Mouse (Mus musculus) heart, embryonic 11.5 days (tissue): ENCODE results near the gene Apba2. TPM values are rescaled to one million over a fixed set of nuclear protein-coding genes. Genes with fewer than 3 reads are reported as not detected.

ENCODE experiments used
- ATAC-seq: fragments of 200-750 bp; cut with Nextera tagmentation; replicated peaks from 2 replicates; pipeline ENCODE4 v1.8.0; 2017; ENCODE audit warnings: moderate library complexity; ENCODE audit not compliant: insufficient number of reproducible peaks, low FRiP score, low TSS enrichment
- H3K27ac ChIP-seq: fragments of 300-500 bp; sonication (generic); 2 replicates; pipeline ENCODE4 v1.5.1; 2014; ENCODE audit warnings: mild to moderate bottlenecking, low read depth, low read length
- H3K27me3 ChIP-seq: fragments of 300-500 bp; sonication (generic); 2 replicates; pipeline ENCODE4 v1.6.1; 2014; ENCODE audit warnings: mild to moderate bottlenecking, low read length, mixed read lengths; ENCODE audit not compliant: control insufficient read depth, insufficient read depth
- H3K36me3 ChIP-seq: fragments of 300-500 bp; sonication (generic); 2 replicates; pipeline ENCODE4 v1.6.1; 2014; ENCODE audit warnings: mild to moderate bottlenecking, low read length, moderate library complexity, mixed read lengths; ENCODE audit not compliant: control insufficient read depth, insufficient read depth
- H3K4me1 ChIP-seq: fragments of 300-500 bp; sonication (generic); 2 replicates; pipeline ENCODE4 v1.6.1; 2014; ENCODE audit warnings: low read length; ENCODE audit not compliant: control insufficient read depth, insufficient read depth
- H3K4me2 ChIP-seq: fragments of 300-500 bp; sonication (generic); 2 replicates; pipeline ENCODE4 v1.6.1; 2014; ENCODE audit warnings: mild to moderate bottlenecking, moderate library complexity
- H3K4me3 ChIP-seq: fragments of 300-500 bp; sonication (generic); 2 replicates; pipeline ENCODE4 v1.5.1; 2014; ENCODE audit warnings: low read depth, low read length
- H3K9ac ChIP-seq: fragments of 300-500 bp; sonication (generic); 2 replicates; pipeline ENCODE4 v1.6.1; 2014; ENCODE audit warnings: mild to moderate bottlenecking, low read depth, low read length, moderate library complexity
- H3K9me3 ChIP-seq: fragments of 300-500 bp; sonication (generic); replicated peaks from 2 replicates; pipeline ENCODE4 v1.6.1; 2016; ENCODE audit warnings: low read length; ENCODE audit not compliant: control insufficient read depth
- WGBS: fragments of 180-500 bp; shearing (Covaris S2); extraction: QIAGEN DNeasy Blood & Tissue Kit; methylation state at CpG from one replicate; pipeline ENCODE4 v1.1.7; 2014; ENCODE audit not compliant: insufficient replicate concordance; 5-methylcytosine and 5-hydroxymethylcytosine counted together
- polyA plus RNA-seq: library from polyadenylated mRNA; unstranded; fragments of >200 nt; fragmentation: Nextera tagmentation; extraction: Ambion mirVana; gene quantifications from 2 replicates; pipeline ENCODE4 v1.2.1, GENCODE M21; 2014

Apba2 gene
- polyA plus RNA-seq, 1 experiment from 2014 or later, result 1.3 TPM

DNA sequence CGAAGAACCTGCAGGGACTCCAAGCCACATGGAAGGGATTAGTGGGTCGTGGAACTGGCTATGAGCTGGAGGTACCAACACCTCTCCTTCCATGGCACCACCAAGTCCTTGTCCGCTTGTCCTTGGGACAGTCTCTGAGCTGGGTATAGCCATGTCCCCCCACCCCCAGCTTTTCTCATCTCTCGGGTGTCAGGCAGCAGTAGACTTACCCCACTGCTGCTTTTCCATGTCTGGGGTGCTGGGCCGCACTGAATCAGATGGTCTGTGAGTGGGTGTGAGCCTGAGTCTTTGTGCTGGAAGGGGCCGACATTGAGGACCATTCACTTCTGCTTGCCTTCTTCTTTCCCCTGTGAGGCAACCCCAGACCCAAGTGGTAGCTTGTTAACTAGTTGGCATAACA lies 2.1 kb downstream of the Apba2 start:
- H3K27me3 ChIP-seq, result peaks cover 39% of the 10 kb centered on the region
- no peak for ATAC-seq

DNA sequence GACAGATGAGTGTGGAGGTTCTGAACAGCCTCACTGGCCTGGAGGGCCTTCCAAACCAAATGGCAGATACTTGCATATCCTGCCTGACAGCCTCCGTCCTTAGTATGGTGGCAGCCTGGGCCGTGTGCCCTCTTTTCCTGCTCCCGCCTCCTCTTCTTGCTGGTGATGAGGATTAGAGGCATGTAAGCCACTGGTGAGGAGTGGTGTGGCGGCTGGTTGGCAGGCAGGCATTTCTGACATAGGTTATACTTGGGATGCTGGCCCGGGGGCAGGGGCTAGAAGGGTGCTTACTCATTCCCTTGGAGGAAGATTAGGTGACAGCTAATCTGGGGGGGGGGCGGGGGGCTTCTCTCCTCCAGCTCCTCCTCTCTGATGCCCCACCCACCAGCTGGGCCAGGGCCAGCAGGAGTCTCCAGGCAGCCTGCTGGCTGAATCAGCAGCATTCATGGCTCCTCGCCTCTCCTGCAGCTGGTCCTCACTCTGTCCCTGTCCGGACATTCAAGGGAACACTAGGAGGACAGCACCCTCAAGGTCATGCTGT lies 3.3 kb downstream of the Apba2 start:
- Histone ChIP-seq H3K9me3 (no peaks in the 10 kb centered on the region), H3K27ac (no peak overlapping the region), H3K9ac (no peak overlapping the region), H3K4me1 (no peaks in the 10 kb centered on the region; the same call in 1 of the 2 replicates), H3K4me3 (no peak overlapping the region), H3K4me2 (no peak overlapping the region), H3K36me3 (no peaks in the 10 kb centered on the region), H3K27me3 (peaks cover 39% of the 10 kb centered on the region)
- ATAC-seq, result no peak
- WGBS, result 12% methylated on average over 8 of the region's 8 CpGs

More for the DNA sequence above, 2.1 kb downstream of the Apba2 start:
- Histone ChIP-seq H3K4me3 (no peak overlapping the region), H3K4me2 (no peak overlapping the region), H3K9ac (no peak overlapping the region), H3K36me3 (no peaks in the 10 kb centered on the region), H3K4me1 (no peaks in the 10 kb centered on the region; the same call in 1 of the 2 replicates), H3K9me3 (no peaks in the 10 kb centered on the region), H3K27ac (no peak overlapping the region)
- 58% methylated on average over 6 of the region's 6 CpGs for WGBS

DNA sequence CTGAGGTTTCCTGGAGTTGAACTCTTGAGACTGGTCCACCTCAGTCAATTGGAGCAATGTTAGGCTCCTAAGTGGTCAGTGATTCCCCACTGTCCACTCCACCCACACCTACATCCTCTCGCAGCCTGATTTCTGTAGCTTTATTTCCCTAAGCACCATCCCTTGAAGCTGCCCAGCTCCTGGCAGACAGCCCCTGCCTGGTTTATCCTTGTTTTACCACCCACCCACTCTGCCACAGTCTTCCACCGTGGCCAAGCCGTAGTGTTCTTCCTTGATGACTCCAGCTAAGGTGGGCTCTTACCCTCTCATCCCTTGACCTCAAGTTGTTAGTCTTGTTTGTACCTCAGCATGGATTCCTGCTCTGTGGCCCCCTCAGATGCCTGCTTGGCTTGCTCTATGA lies 4.1 kb downstream of the Apba2 start:
- Histone ChIP-seq H3K4me2 (no peak overlapping the region), H3K4me1 (no peaks in the 10 kb centered on the region; the same call in 1 of the 2 replicates), H3K9me3 (no peaks in the 10 kb centered on the region), H3K27me3 (peaks cover 35% of the 10 kb centered on the region), H3K36me3 (no peaks in the 10 kb centered on the region), H3K4me3 (no peak overlapping the region), H3K27ac (no peak overlapping the region), H3K9ac (no peak overlapping the region)
- 82% methylated on average over 3 of the region's 3 CpGs for WGBS
- ATAC-seq, result no peak

GRCm38 (mm10) chr7:64508826-64509225 lies 7.3 kb downstream of the Apba2 start:
- H3K27me3 ChIP-seq, result peaks cover 3% of the 10 kb centered on the region
- H3K36me3 ChIP-seq, result no peaks in the 10 kb centered on the region
- H3K9ac ChIP-seq, result no peak overlapping the region
- no peak overlapping the region for H3K4me3 ChIP-seq
- H3K4me2 ChIP-seq, result no peak overlapping the region
- no peak overlapping the region for H3K27ac ChIP-seq
- H3K4me1 ChIP-seq, result no peaks in the 10 kb centered on the region
- H3K9me3 ChIP-seq, result no peaks in the 10 kb centered on the region
- 84% methylated on average over 7 of the region's 7 CpGs for WGBS
- no peak for ATAC-seq

DNA sequence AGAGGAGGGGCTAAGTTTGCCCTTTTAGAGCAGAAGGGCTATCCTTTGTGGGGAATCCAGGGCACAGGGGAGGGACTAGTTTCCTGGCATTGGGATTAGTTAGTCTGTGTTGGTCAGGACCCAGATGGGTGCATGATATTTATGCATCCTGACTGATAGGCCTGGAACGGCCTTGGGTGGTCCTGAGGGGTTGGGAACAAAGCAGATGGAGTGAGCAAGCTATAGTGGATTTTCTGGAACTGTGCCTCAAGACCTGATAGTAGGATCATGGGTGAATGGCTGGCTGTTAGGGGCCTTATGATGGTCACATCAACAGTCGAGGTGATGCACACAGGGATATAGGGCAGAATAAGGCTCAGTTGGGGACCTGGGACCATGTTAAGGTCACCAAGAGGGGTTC lies 8.4 kb downstream of the Apba2 start:
- no peaks in the 10 kb centered on the region for H3K36me3 ChIP-seq
- ATAC-seq, result no peak
- H3K9ac ChIP-seq, result no peak overlapping the region
- peaks cover under 1% of the 10 kb centered on the region; the same call in 1 of the 2 replicates for H3K27me3 ChIP-seq
- H3K9me3 ChIP-seq, result no peaks in the 10 kb centered on the region
- H3K4me3 ChIP-seq, result no peak overlapping the region
- no peaks in the 10 kb centered on the region for H3K4me1 ChIP-seq
- no peak overlapping the region for H3K27ac ChIP-seq
- 67% methylated on average over 2 of the region's 2 CpGs for WGBS
- H3K4me2 ChIP-seq, result no peak overlapping the region

DNA sequence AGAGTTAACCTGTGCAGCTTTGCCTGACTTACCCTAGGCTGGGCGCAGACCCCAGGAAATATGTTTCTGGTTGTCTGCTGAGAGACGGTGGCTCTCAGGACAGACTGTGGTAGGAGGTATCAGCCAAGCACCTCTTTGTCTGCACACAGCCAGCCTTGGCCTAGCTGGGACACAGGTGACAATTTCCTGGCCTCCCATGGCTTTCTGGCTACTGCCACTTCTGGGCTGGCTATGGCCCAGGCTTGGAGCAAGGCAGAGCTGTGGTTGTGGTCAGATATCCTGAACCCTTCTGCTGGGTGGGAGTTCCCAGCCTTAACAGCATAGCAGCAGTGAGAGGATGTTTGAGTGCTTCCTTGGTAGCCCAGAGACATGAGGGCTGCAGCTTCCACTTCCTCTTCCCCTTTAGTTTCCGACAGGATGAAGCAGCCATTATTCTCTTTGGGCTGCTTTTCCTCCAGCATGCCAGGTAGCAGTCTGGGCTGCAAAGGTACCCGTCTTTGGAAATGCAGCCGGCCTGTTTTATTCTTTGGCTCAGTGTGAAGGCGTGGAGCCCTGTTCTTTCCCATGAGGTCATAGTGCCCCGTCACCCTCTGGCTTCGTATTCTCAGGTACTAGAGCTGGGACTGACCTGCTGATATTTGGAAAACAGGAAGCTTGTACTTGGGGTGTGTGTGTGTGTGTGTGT lies 9.2 kb downstream of the Apba2 start:
- Histone ChIP-seq H3K36me3 (no peaks in the 10 kb centered on the region), H3K4me3 (no peak overlapping the region), H3K27ac (no peak overlapping the region), H3K27me3 (no peaks in the 10 kb centered on the region), H3K4me1 (no peaks in the 10 kb centered on the region), H3K9me3 (no peaks in the 10 kb centered on the region), H3K4me2 (no peak overlapping the region), H3K9ac (no peak overlapping the region)
- ATAC-seq, result no peak
- WGBS, result 75% methylated on average over 8 of the region's 8 CpGs

GRCm38 (mm10) chr7:64513621-64514020 lies 12.1 kb downstream of the Apba2 start:
- no peak overlapping the region for H3K4me3 ChIP-seq
- H3K4me1 ChIP-seq, result no peaks in the 10 kb centered on the region
- no peak overlapping the region for H3K4me2 ChIP-seq
- no peaks in the 10 kb centered on the region for H3K27me3 ChIP-seq
- ATAC-seq, result no peak
- H3K36me3 ChIP-seq, result no peaks in the 10 kb centered on the region
- WGBS, result 79% methylated on average over 3 of the region's 3 CpGs
- H3K9me3 ChIP-seq, result no peaks in the 10 kb centered on the region
- H3K27ac ChIP-seq, result no peak overlapping the region
- H3K9ac ChIP-seq, result no peak overlapping the region

DNA sequence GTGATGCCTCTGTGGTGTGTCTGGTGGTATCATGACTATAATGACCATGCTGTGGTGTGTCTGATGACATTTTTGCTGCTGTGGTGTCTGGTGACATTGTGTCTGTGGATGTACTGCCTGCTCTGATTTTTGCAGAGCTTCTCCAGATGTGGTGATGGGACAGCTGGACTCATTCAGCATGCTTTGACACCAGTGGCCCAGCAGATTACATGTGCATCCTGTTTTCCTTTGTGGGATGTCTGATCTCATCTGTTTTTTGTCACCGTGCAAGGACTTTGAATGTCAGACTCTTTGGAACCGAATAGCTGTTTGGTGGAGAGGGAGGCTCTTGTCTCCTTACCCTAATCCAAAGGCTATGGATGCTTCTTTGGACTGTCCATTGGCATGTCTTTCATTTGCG lies 13.8 kb downstream of the Apba2 start:
- no peaks in the 10 kb centered on the region for H3K9me3 ChIP-seq
- H3K27ac ChIP-seq, result no peak overlapping the region
- H3K4me2 ChIP-seq, result no peak overlapping the region
- no peaks in the 10 kb centered on the region for H3K27me3 ChIP-seq
- H3K9ac ChIP-seq, result no peak overlapping the region
- no peaks in the 10 kb centered on the region for H3K36me3 ChIP-seq
- H3K4me1 ChIP-seq, result no peaks in the 10 kb centered on the region
- ATAC-seq, result no peak
- 70% methylated on average over 3 of the region's 3 CpGs for WGBS
- no peak overlapping the region for H3K4me3 ChIP-seq

DNA sequence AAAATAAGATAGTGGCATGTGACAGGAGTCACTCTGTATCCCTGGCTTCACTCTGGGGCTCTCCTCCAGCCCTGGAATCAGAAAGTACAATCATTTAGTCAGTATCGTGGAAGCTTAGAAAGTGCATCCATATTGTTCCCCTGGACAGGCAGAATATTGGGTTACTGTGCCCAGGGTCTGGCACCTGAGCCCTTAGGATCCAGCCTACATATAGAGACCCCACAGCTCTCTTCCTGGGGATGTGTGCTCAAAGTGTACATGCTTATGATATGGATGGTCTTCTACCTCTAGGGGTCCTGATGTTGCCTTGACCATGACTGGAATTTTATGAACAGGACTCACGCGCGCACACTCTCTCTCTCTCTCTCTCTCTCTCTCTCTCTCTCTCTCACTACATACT lies 14.4 kb downstream of the Apba2 start:
- no peak for ATAC-seq
- no peaks in the 10 kb centered on the region for H3K27me3 ChIP-seq
- no peaks in the 10 kb centered on the region for H3K9me3 ChIP-seq
- no peak overlapping the region for H3K4me3 ChIP-seq
- 94% methylated on average over 4 of the region's 4 CpGs for WGBS
- no peak overlapping the region for H3K9ac ChIP-seq
- no peak overlapping the region for H3K27ac ChIP-seq
- H3K36me3 ChIP-seq, result no peaks in the 10 kb centered on the region
- no peaks in the 10 kb centered on the region for H3K4me1 ChIP-seq
- H3K4me2 ChIP-seq, result no peak overlapping the region
